Mouse (Mus musculus) hindbrain, embryonic 15.5 days (tissue): ENCODE measurements around the gene Gm10697. TPM values are rescaled to one million over a fixed set of nuclear protein-coding genes. Genes with fewer than 3 reads are reported as not detected.
"Not testable (repeated sequence)": the region's sequence is repeated elsewhere in the genome, so short reads cannot be mapped to it uniquely, and the experiment has no call there.

ENCODE experiments used
- ATAC-seq: fragments of 200-750 bp; cut with Nextera tagmentation; 2 replicates; pipeline ENCODE4 v1.8.0; 2017; ENCODE audit warnings: low read depth, moderate number of reproducible peaks, moderate TSS enrichment; ENCODE audit not compliant: low FRiP score
- H3K27ac ChIP-seq: fragments of 300-500 bp; sonication (generic); replicated peaks from 2 replicates; pipeline ENCODE4 v1.5.1; 2015; ENCODE audit warnings: mild to moderate bottlenecking, inconsistent platforms
- H3K27me3 ChIP-seq: fragments of 300-500 bp; sonication (generic); 2 replicates; pipeline ENCODE4 v1.6.1; 2015; ENCODE audit warnings: control low read depth, inconsistent platforms
- H3K36me3 ChIP-seq: fragments of 300-500 bp; sonication (generic); 2 replicates; pipeline ENCODE4 v1.6.1; 2015; ENCODE audit warnings: control low read depth, inconsistent platforms
- H3K4me1 ChIP-seq: fragments of 300-500 bp; sonication (generic); replicated peaks from 2 replicates; pipeline ENCODE4 v1.6.1; 2015; ENCODE audit warnings: control low read depth, inconsistent platforms
- H3K4me2 ChIP-seq: fragments of 300-500 bp; sonication (generic); 2 replicates; pipeline ENCODE4 v1.6.1; 2015; ENCODE audit warnings: moderate library complexity, mild to moderate bottlenecking, inconsistent platforms
- H3K4me3 ChIP-seq: fragments of 300-500 bp; sonication (generic); 2 replicates; pipeline ENCODE4 v1.5.1; 2015; ENCODE audit warnings: mild to moderate bottlenecking, inconsistent platforms
- H3K9ac ChIP-seq: fragments of 300-500 bp; sonication (generic); 2 replicates; pipeline ENCODE4 v1.6.1; 2015; ENCODE audit warnings: inconsistent platforms
- H3K9me3 ChIP-seq: fragments of 300-500 bp; sonication (generic); 2 replicates; pipeline ENCODE4 v1.6.1; 2016; ENCODE audit warnings: control low read depth, inconsistent platforms
- WGBS: fragments of 180-500 bp; shearing (Covaris S2); methylation state at CpG from one replicate; pipeline ENCODE4 v1.1.7; 2015; 5-methylcytosine and 5-hydroxymethylcytosine counted together
- polyA plus RNA-seq: library from polyadenylated mRNA; unstranded; fragments of >200 nt; fragmentation: Nextera tagmentation; extraction: Ambion mirVana; gene quantifications from 2 replicates; pipeline ENCODE4 v1.2.1, GENCODE M21; 2015

Gm10697 gene
- polyA plus RNA-seq = not detected in 2 replicates

GRCm38 (mm10) chr3:94072544-94072943 is at the start of gene Gm10697:
Gm10697 (minus strand) TSS chr3:94072644.
- not testable (repeated sequence) for H3K4me3 ChIP-seq, H3K36me3 ChIP-seq, H3K4me2 ChIP-seq, H3K9ac ChIP-seq, H3K27me3 ChIP-seq, H3K27ac ChIP-seq, ATAC-seq, H3K9me3 ChIP-seq, H3K4me1 ChIP-seq
- 88% methylated on average over 1 of the region's 3 CpGs for WGBS

GRCm38 (mm10) chr3:94115071-94115470 is 42.6 kb upstream of the Gm10697 start:
- H3K4me1 ChIP-seq = not testable (repeated sequence)

DNA sequence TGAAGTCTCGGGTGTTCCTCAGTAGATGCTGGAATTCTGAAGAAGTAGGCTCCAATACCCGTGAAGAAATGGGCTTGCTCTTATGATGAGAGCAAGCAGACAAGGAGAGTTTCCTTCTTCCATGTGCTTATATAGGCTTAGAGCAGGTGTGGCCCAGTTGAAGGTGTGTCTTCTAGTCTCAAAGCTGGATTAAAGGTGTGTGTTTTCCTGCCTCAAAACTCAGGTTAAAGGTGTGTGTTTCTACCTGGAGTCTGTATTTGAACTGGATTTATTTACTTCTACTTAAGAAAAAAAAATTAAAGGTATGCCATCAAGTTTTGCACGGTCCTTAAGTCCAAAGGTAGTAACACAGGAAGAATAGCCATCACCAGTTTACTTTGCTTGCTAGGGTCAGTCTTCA is 17.7 kb downstream of the Gm10697 start, which contains the start of gene Gm9125:
Gene Gm9125 (minus strand): TSS at position 101 of the 400 bp plus-strand sequence.
- not testable (repeated sequence) for H3K36me3 ChIP-seq, H3K9ac ChIP-seq, H3K9me3 ChIP-seq, H3K27me3 ChIP-seq, H3K4me3 ChIP-seq, H3K4me2 ChIP-seq, ATAC-seq, H3K4me1 ChIP-seq, H3K27ac ChIP-seq
- 94% methylated on average over 2 of the region's 3 CpGs for WGBS

More at GRCm38 (mm10) chr3:94115071-94115470, 42.6 kb upstream of the Gm10697 start:
- H3K4me2 ChIP-seq, H3K36me3 ChIP-seq, ATAC-seq, H3K9me3 ChIP-seq, H3K27me3 ChIP-seq, H3K9ac ChIP-seq, H3K27ac ChIP-seq, H3K4me3 ChIP-seq: not testable (repeated sequence)
- WGBS = 80% methylated on average over 1 of the region's 1 CpGs

DNA sequence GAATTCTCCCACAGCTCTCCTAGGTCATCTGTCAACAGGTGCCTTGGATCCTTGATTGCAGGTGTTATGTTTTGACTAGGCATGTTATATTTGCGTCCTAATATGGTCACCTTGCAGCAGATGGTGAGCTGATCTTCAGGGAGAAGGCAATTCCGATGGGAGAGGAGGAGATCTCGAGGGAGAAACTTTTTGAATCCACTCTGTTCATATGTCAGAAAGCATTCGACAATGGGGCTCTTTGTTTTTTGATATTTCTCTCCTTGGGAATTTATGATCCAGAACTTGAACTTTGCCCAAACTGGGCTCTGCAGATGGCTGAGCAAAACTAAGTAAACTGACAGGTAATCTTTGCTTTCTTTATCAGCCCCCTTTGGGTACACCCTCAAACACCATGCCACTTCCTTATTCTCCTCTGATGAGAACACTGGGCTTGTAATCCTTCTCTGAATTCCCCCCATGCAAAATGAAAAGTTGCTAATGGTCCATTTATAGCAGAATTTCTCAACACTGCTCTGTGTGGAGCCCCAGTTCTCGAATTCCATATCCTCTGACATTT is 22.8 kb downstream of the Gm10697 start:
- not testable (repeated sequence) for H3K4me1 ChIP-seq, H3K27me3 ChIP-seq, H3K4me2 ChIP-seq, H3K9ac ChIP-seq, H3K9me3 ChIP-seq, ATAC-seq, H3K36me3 ChIP-seq, H3K27ac ChIP-seq, H3K4me3 ChIP-seq
- 75% methylated on average over 1 of the region's 5 CpGs for WGBS

- not testable (repeated sequence) for H3K27me3 ChIP-seq, H3K27ac ChIP-seq, H3K4me3 ChIP-seq, H3K36me3 ChIP-seq, H3K4me1 ChIP-seq, H3K9me3 ChIP-seq, H3K9ac ChIP-seq, ATAC-seq, H3K4me2 ChIP-seq
- WGBS = 90% methylated on average over 1 of the region's 1 CpGs
These were observed 34.2 kb downstream of the Gm10697 start for GRCm38 (mm10) chr3:94038241-94038640.

DNA sequence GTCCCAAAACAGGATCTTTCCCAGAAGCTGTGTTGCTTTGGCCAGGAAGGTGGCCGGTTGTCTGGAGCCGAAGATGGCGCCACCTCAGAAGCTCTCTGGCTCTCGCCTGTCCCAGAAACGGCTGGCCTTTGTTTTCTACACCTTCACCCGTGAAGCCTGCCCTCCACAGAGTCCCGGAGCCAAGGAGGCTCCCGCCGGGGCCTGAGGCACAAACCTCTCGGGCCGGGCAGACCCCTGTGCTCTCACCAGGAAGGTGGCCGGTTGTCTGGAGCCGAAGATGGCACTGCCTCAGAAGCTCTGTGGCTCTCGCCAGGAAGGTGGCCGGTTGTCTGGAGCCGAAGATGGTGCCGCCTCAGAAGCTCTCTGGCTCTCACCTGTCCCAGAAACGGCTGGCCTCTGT is 38.0 kb downstream of the Gm10697 start:
- not testable (repeated sequence) for H3K4me3 ChIP-seq, H3K9ac ChIP-seq, H3K27me3 ChIP-seq, H3K36me3 ChIP-seq, H3K4me2 ChIP-seq, H3K9me3 ChIP-seq, ATAC-seq, H3K4me1 ChIP-seq, H3K27ac ChIP-seq
- 96% methylated on average over 18 of the region's 18 CpGs for WGBS

Other genes starting within 250 kb of the Gm10697 start
- not detected in 2 replicates for gene Tdpoz3, start 246.6 kb downstream of the Gm10697 start, polyA plus RNA-seq
- gene Gm9117, start 129.1 kb downstream of the Gm10697 start, polyA plus RNA-seq = not detected in 2 replicates
- not detected in 2 replicates for gene Tdpoz5, start 111.3 kb downstream of the Gm10697 start, polyA plus RNA-seq
- gene Gm9125, start 17.8 kb downstream of the Gm10697 start, polyA plus RNA-seq = not detected in 2 replicates
- gene Gm10696, start 105.5 kb upstream of the Gm10697 start, polyA plus RNA-seq = not detected in 2 replicates
- not detected in 2 replicates for gene Gm5286, start 124.1 kb upstream of the Gm10697 start, polyA plus RNA-seq
- not detected in 2 replicates for gene Gm4778, start 191.4 kb upstream of the Gm10697 start, polyA plus RNA-seq
- 56.1 and 57.7 TPM in 2 replicates for gene Them4, start 237.4 kb upstream of the Gm10697 start, polyA plus RNA-seq